Comparison of ENCODE assay signal across 11 mouse cellular contexts in the genomic region with DNA sequence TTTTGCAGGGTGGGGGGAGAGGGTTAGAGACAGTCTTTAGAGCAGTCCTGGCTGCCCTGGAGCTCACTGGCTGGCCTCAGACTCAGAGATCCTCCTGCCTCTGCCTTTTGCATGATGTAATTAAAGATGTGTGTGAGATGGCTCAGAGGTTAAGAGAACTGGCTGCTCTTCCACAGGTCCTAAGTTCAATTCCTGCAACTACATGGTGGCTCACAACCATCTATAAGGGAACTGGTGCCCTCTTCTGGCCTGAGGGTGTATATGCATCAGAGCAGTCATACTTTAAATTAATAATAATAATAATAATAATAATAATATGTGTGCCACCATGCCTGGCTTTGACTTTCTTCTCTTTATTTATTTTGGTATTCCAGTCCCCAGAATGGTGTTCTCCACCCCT. TPM values are rescaled to one million over a fixed set of nuclear protein-coding genes. Genes with fewer than 3 reads are reported as not detected.
DNase-seq lines count a peak whose midpoint lies in the region; ATAC-seq and TF ChIP-seq lines count a peak whose summit lies in the region.
"Had no signal": no experiment of that assay in that cellular context is flagged by ENCODE, and none has a peak within 500 bp of the region (broad histone marks: within the 10 kb centered on the region; RNA-seq: fewer than 3 reads in every experiment).

No protein-coding gene starts in this region.

- peaks cover 1% of the 10 kb centered on the region; the same call in 1 of the 2 replicates for H3K36me3 ChIP-seq in liver, embryonic 11.5 days (ENCODE audit: control insufficient read depth, insufficient read depth, low read length)
- H3K36me3 ChIP-seq in liver, embryonic 14.5 days (replicated peaks; ENCODE audit: control insufficient read depth, insufficient read depth, low read depth), result no peaks in the 10 kb centered on the region
- H3K36me3 ChIP-seq: lung, embryonic 15.5 days had no signal

- no peak overlapping the region for H3K4me2 ChIP-seq in liver, embryonic 11.5 days
- H3K4me2 ChIP-seq in liver, embryonic 14.5 days (ENCODE audit: low read depth), result no peak overlapping the region
- H3K4me2 ChIP-seq: lung, embryonic 15.5 days had no signal

- H3K27me3 ChIP-seq in liver, embryonic 11.5 days (replicated peaks; ENCODE audit: control insufficient read depth, insufficient read depth, low read length), result no peaks in the 10 kb centered on the region
- H3K27me3 ChIP-seq in liver, embryonic 14.5 days (ENCODE audit: control insufficient read depth, insufficient read depth, low read length), result no peaks in the 10 kb centered on the region
- H3K27me3 ChIP-seq: lung, embryonic 15.5 days had no signal

- peak; percentile 41 for DNase-seq in cerebellum, adult 8-10 months
- no peak for DNase-seq in cerebellum, adult 11 months
- DNase-seq in liver, result peak; percentile 58
- DNase-seq in liver, embryonic 11.5 days (ENCODE audit: low spot score), result no peak
- peak in 2 of 3 experiments; percentile 31 to 55 for DNase-seq in liver, embryonic 14.5 days (ENCODE audit: low read depth in 3 of 3, low spot score in 3 of 3)
- peak; percentile 33 for DNase-seq in thymus, postnatal 25 days
- no peak for DNase-seq in layer of hippocampus, adult 9-10 months (ENCODE audit: low spot score)
- no peak for DNase-seq in kidney, postnatal 14 days

- H3K4me3 ChIP-seq in liver, embryonic 11.5 days (ENCODE audit: low read depth, low read length), result no peak overlapping the region
- no peak overlapping the region for H3K4me3 ChIP-seq in liver, embryonic 14.5 days (ENCODE audit: insufficient read depth in 1 of 2, low read depth in 2 of 2, low read length in 2 of 2)
- H3K4me3 ChIP-seq: erythroblast, embryonic 14.5 days; lung, embryonic 15.5 days had no signal

- peak; percentile 75 for TF ChIP-seq CTCF in liver, embryonic 14.5 days (IDR thresholded peaks at IDR 0.05; ENCODE audit: low read depth)

- no peaks in the 10 kb centered on the region for H3K9me3 ChIP-seq in liver, embryonic 11.5 days (ENCODE audit: control insufficient read depth, low read length)
- H3K9me3 ChIP-seq in liver, embryonic 14.5 days (ENCODE audit: control insufficient read depth, low read length), result no peaks in the 10 kb centered on the region
- H3K9me3 ChIP-seq: lung, embryonic 15.5 days had no signal

- peaks cover 14% of the 10 kb centered on the region for H3K4me1 ChIP-seq in liver, embryonic 11.5 days (replicated peaks; ENCODE audit: control insufficient read depth, insufficient read depth, low read length)
- peaks cover 10 to 14% of the 10 kb centered on the region in 2 experiments for H3K4me1 ChIP-seq in liver, embryonic 14.5 days (replicated peaks; ENCODE audit: control insufficient read depth in 2 of 2, insufficient read depth in 2 of 2, low read length in 1 of 2)

- no peak overlapping the region for H3K27ac ChIP-seq in liver, embryonic 11.5 days (ENCODE audit: low read depth, low read length)
- H3K27ac ChIP-seq in liver, embryonic 14.5 days, result no peak overlapping the region
- H3K27ac ChIP-seq: lung, embryonic 15.5 days had no signal

- ATAC-seq in liver, embryonic 11.5 days (replicated peaks; ENCODE audit: low FRiP score), result no peak
- ATAC-seq in liver, embryonic 14.5 days (ENCODE audit: insufficient read depth), result no peak
- ATAC-seq: inflammation-experienced regulatory T-cells, adult 6 months had no signal

- no peak overlapping the region for H3K9ac ChIP-seq in liver, embryonic 11.5 days (ENCODE audit: low read depth, low read length)
- H3K9ac ChIP-seq in liver, embryonic 14.5 days (replicated peaks), result no peak overlapping the region
- H3K9ac ChIP-seq: lung, embryonic 15.5 days had no signal

- no peak for TF ChIP-seq EP300 in liver, embryonic 14.5 days (IDR thresholded peaks at IDR 0.05; ENCODE audit: low read depth)

RNA-seq across cellular contexts. Expression of a gene that starts 3.8 kb away (rescaled TPM):
- polyA plus RNA-seq in liver, embryonic 11.5 days (2014; fragmentation: Nextera tagmentation; extraction: Ambion mirVana), result 94.3 and 103 TPM in 2 replicates
- polyA plus RNA-seq in liver, embryonic 14.5 days (2012; rRNA removed), result 55.1 and 63.6 TPM in 2 replicates
- polyA plus RNA-seq in liver, embryonic 14.5 days (2014; fragmentation: Nextera tagmentation; extraction: Ambion mirVana), result 27.7 and 30.4 TPM in 2 replicates

RNA-seq across cellular contexts. Expression of a gene that starts 8.8 kb away (rescaled TPM):
- polyA plus RNA-seq in liver, embryonic 11.5 days (2014; fragmentation: Nextera tagmentation; extraction: Ambion mirVana), result not detected in 2 replicates
- not detected in 2 replicates for polyA plus RNA-seq in liver, embryonic 14.5 days (2012; rRNA removed)
- polyA plus RNA-seq in liver, embryonic 14.5 days (2014; fragmentation: Nextera tagmentation; extraction: Ambion mirVana), result not detected in 2 replicates
- polyA plus RNA-seq: erythroblast, embryonic 14.5 days; inflammation-experienced regulatory T-cells, adult 6 months; lung, embryonic 15.5 days had no signal

RNA-seq across cellular contexts. Expression of a gene that starts 23.8 kb away (rescaled TPM):
- 2.9 and 3.6 TPM in 2 replicates for polyA plus RNA-seq in liver, embryonic 11.5 days (2014; fragmentation: Nextera tagmentation; extraction: Ambion mirVana)
- polyA plus RNA-seq in liver, embryonic 14.5 days (2012; rRNA removed), result 2.3 and 4.0 TPM in 2 replicates
- polyA plus RNA-seq in liver, embryonic 14.5 days (2014; fragmentation: Nextera tagmentation; extraction: Ambion mirVana), result 6.2 and 6.4 TPM in 2 replicates
- polyA plus RNA-seq: inflammation-experienced regulatory T-cells, adult 6 months had no signal

RNA-seq across cellular contexts. Expression of a gene that starts 28.7 kb away (rescaled TPM):
- polyA plus RNA-seq in liver, embryonic 11.5 days (2014; fragmentation: Nextera tagmentation; extraction: Ambion mirVana), result 0.34 and 0.53 TPM in 2 replicates
- 0.04 and 0.14 TPM in 2 replicates for polyA plus RNA-seq in liver, embryonic 14.5 days (2012; rRNA removed)
- not detected in 2 replicates for polyA plus RNA-seq in liver, embryonic 14.5 days (2014; fragmentation: Nextera tagmentation; extraction: Ambion mirVana)
- polyA plus RNA-seq: erythroblast, embryonic 14.5 days had no signal

Comparison
In these comparisons a context has a peak if more than half of its experiments do, and no peak if none do; other contexts are left out.
1. DNase-seq: peak in cerebellum, adult 8-10 months (single experiment), liver (single experiment), liver, embryonic 14.5 days (2 of 3) and thymus, postnatal 25 days (single experiment); none in cerebellum, adult 11 months (single experiment), liver, embryonic 11.5 days (single experiment), layer of hippocampus, adult 9-10 months (single experiment) and kidney, postnatal 14 days (single experiment).